Mouse (Mus musculus) heart, embryonic 12.5 days (tissue): ENCODE measurements around the gene Pheta2. TPM values are rescaled to one million over a fixed set of nuclear protein-coding genes. Genes with fewer than 3 reads are reported as not detected.
A peak's percentile ranks its signal among the peaks of the same experiment; 100 is the strongest.

Experiments
- ATAC-seq: fragments of 200-750 bp; cut with Nextera tagmentation; 2 replicates; pipeline ENCODE4 v1.8.0; 2017; ENCODE audit warnings: moderate TSS enrichment, moderate library complexity; ENCODE audit not compliant: insufficient number of reproducible peaks, low FRiP score
- H3K27ac ChIP-seq: fragments of 300-500 bp; sonication (generic); 2 replicates; pipeline ENCODE4 v1.5.1; 2016; ENCODE audit warnings: mild to moderate bottlenecking, moderate library complexity; ENCODE audit not compliant: poor library complexity, severe bottlenecking
- H3K27me3 ChIP-seq: fragments of 300-500 bp; sonication (generic); replicated peaks from 2 replicates; pipeline ENCODE4 v1.6.1; 2016; ENCODE audit warnings: mild to moderate bottlenecking, moderate library complexity
- H3K36me3 ChIP-seq: fragments of 300-500 bp; sonication (generic); 2 replicates; pipeline ENCODE4 v1.6.1; 2016; ENCODE audit warnings: mild to moderate bottlenecking, moderate library complexity
- H3K4me1 ChIP-seq: fragments of 300-500 bp; sonication (generic); replicated peaks from 2 replicates; pipeline ENCODE4 v1.6.1; 2016; ENCODE audit warnings: mild to moderate bottlenecking
- H3K4me2 ChIP-seq: fragments of 300-500 bp; sonication (generic); 2 replicates; pipeline ENCODE4 v1.6.1; 2016; ENCODE audit warnings: mild to moderate bottlenecking, moderate library complexity
- H3K4me3 ChIP-seq: fragments of 300-500 bp; sonication (generic); 2 replicates; pipeline ENCODE4 v1.5.1; 2016; ENCODE audit warnings: mild to moderate bottlenecking
- H3K9ac ChIP-seq: fragments of 300-500 bp; sonication (generic); 2 replicates; pipeline ENCODE4 v1.6.1; 2016; ENCODE audit warnings: mild to moderate bottlenecking, moderate library complexity
- H3K9me3 ChIP-seq: fragments of 300-500 bp; sonication (generic); replicated peaks from 2 replicates; pipeline ENCODE4 v1.6.1; 2016; ENCODE audit warnings: mild to moderate bottlenecking, moderate library complexity
- WGBS: fragments of 180-500 bp; shearing (Covaris S2); methylation state at CpG from one replicate; pipeline ENCODE4 v1.1.7; 2016; 5-methylcytosine and 5-hydroxymethylcytosine counted together
- polyA plus RNA-seq: library from polyadenylated mRNA; unstranded; fragments of >200 nt; fragmentation: Nextera tagmentation; extraction: Ambion mirVana; gene quantifications from 2 replicates; pipeline ENCODE4 v1.2.1, GENCODE M21; 2016

Pheta2 gene
- polyA plus RNA-seq, 1 experiment from 2014 or later, result 9.8 TPM

- Histone ChIP-seq H3K27ac (no peak overlapping the region), H3K9me3 (no peaks in the 10 kb centered on the region; the same call in 1 of the 2 replicates), H3K4me3 (no peak overlapping the region), H3K4me2 (no peak overlapping the region), H3K4me1 (no peaks in the 10 kb centered on the region), H3K36me3 (peaks cover 22% of the 10 kb centered on the region), H3K9ac (no peak overlapping the region), H3K27me3 (0 out of 2 replicates have a peak, but pooled peaks cover 11% of the 10 kb centered on the region)
- ATAC-seq, result no peak
- 62% methylated on average over 2 of the region's 2 CpGs for WGBS
These were observed 13.4 kb upstream of the Pheta2 start for GRCm38 (mm10) chr15:82325382-82325781.

- Histone ChIP-seq H3K4me1 (peaks cover 17% of the 10 kb centered on the region), H3K36me3 (peaks cover 53% of the 10 kb centered on the region), H3K4me3 (no peak overlapping the region), H3K9ac (no peak overlapping the region), H3K27me3 (no peaks in the 10 kb centered on the region), H3K4me2 (no peak overlapping the region), H3K27ac (no peak overlapping the region), H3K9me3 (no peaks in the 10 kb centered on the region)
- 93% methylated on average over 4 of the region's 4 CpGs for WGBS
- ATAC-seq, result no peak
These were observed 3.5 kb upstream of the Pheta2 start for GRCm38 (mm10) chr15:82335194-82335593.

- no peaks in the 10 kb centered on the region for H3K9me3 ChIP-seq
- ATAC-seq, result no peak
- peaks cover 40% of the 10 kb centered on the region for H3K36me3 ChIP-seq
- H3K4me2 ChIP-seq, result no peak overlapping the region
- no peak overlapping the region for H3K4me3 ChIP-seq
- H3K27ac ChIP-seq, result no peak overlapping the region
- H3K4me1 ChIP-seq, result peaks cover 32% of the 10 kb centered on the region
- H3K27me3 ChIP-seq, result no peaks in the 10 kb centered on the region
- no peak overlapping the region for H3K9ac ChIP-seq
- 88% methylated on average over 12 of the region's 12 CpGs for whole genome bisulfite sequencing
These were observed 2.1 kb upstream of the Pheta2 start for GRCm38 (mm10) chr15:82336629-82337028.

GRCm38 (mm10) chr15:82337875-82338274, 867 bp upstream of the Pheta2 start:
- H3K27me3 ChIP-seq, result no peaks in the 10 kb centered on the region
- peak overlapping the region; percentile 67 for H3K4me3 ChIP-seq
- H3K36me3 ChIP-seq, result peaks cover 30% of the 10 kb centered on the region
- H3K4me2 ChIP-seq, result peak overlapping the region; percentile 73
- H3K9me3 ChIP-seq, result no peaks in the 10 kb centered on the region
- H3K9ac ChIP-seq, result peak overlapping the region; percentile 73
- H3K27ac ChIP-seq, result peak overlapping the region; percentile 71; the same call in 1 of the 2 replicates
- 22% methylated on average over 4 of the region's 4 CpGs for WGBS
- no peak for ATAC-seq
- H3K4me1 ChIP-seq, result peaks cover 41% of the 10 kb centered on the region

- Histone ChIP-seq H3K9ac (peak overlapping the region; percentile 73; the same call in 1 of the 2 replicates), H3K4me1 (peaks cover 41% of the 10 kb centered on the region), H3K4me2 (peak overlapping the region; percentile 73), H3K9me3 (no peaks in the 10 kb centered on the region), H3K27ac (peak overlapping the region; percentile 71), H3K27me3 (no peaks in the 10 kb centered on the region), H3K4me3 (peak overlapping the region; percentile 67), H3K36me3 (peaks cover 31% of the 10 kb centered on the region)
- 55% methylated on average over 10 of the region's 10 CpGs for WGBS
- ATAC-seq, result no peak
These were observed 408 bp downstream of the Pheta2 start for GRCm38 (mm10) chr15:82339150-82339549.

GRCm38 (mm10) chr15:82339634-82340254, 1.0 kb downstream of the Pheta2 start:
- peak overlapping the region; percentile 71; the same call in 1 of the 2 replicates for H3K27ac ChIP-seq
- H3K9me3 ChIP-seq, result no peaks in the 10 kb centered on the region

GRCm38 (mm10) chr15:82340414-82341035, 1.8 kb downstream of the Pheta2 start:
- no peak for ATAC-seq
- 34% methylated on average over 21 of the region's 21 CpGs for WGBS

More at GRCm38 (mm10) chr15:82339634-82340254, 1.0 kb downstream of the Pheta2 start:
- Histone ChIP-seq H3K9ac (no peak overlapping the region), H3K4me1 (peaks cover 41% of the 10 kb centered on the region), H3K4me3 (no peak overlapping the region), H3K4me2 (peak overlapping the region; percentile 73; the same call in 1 of the 2 replicates), H3K36me3 (peaks cover 25% of the 10 kb centered on the region), H3K27me3 (no peaks in the 10 kb centered on the region)
- no peak for ATAC-seq
- 73% methylated on average over 8 of the region's 8 CpGs for WGBS

GRCm38 (mm10) chr15:82341036-82341501, 2.3 kb downstream of the Pheta2 start:
- Histone ChIP-seq H3K9ac (peak overlapping the region; percentile 82), H3K4me1 (peaks cover 41% of the 10 kb centered on the region), H3K4me3 (peak overlapping the region; percentile 57), H3K9me3 (no peaks in the 10 kb centered on the region), H3K36me3 (peaks cover 12% of the 10 kb centered on the region), H3K27me3 (no peaks in the 10 kb centered on the region), H3K4me2 (peak overlapping the region; percentile 84), H3K27ac (peak overlapping the region; percentile 71)
- WGBS, result 2% methylated on average over 40 of the region's 40 CpGs
- ATAC-seq, result peak; percentile 46

More at GRCm38 (mm10) chr15:82340414-82341035, 1.8 kb downstream of the Pheta2 start:
- peak overlapping the region; percentile 57 for H3K4me3 ChIP-seq
- no peaks in the 10 kb centered on the region for H3K27me3 ChIP-seq
- H3K36me3 ChIP-seq, result peaks cover 17% of the 10 kb centered on the region
- peaks cover 41% of the 10 kb centered on the region for H3K4me1 ChIP-seq
- peak overlapping the region; percentile 82 for H3K9ac ChIP-seq
- H3K9me3 ChIP-seq, result no peaks in the 10 kb centered on the region
- H3K27ac ChIP-seq, result peak overlapping the region; percentile 71
- H3K4me2 ChIP-seq, result peak overlapping the region; percentile 84

- peaks cover 44% of the 10 kb centered on the region for H3K4me1 ChIP-seq
- H3K4me2 ChIP-seq, result peak overlapping the region; percentile 84
- H3K36me3 ChIP-seq, result 0 out of 2 replicates have a peak, but pooled peaks cover 5% of the 10 kb centered on the region
- H3K27me3 ChIP-seq, result no peaks in the 10 kb centered on the region
- H3K27ac ChIP-seq, result peak overlapping the region; percentile 71
- no peaks in the 10 kb centered on the region for H3K9me3 ChIP-seq
- peak; percentile 44 for ATAC-seq
- H3K4me3 ChIP-seq, result peak overlapping the region; percentile 57
- peak overlapping the region; percentile 82 for H3K9ac ChIP-seq
- WGBS, result 34% methylated on average over 15 of the region's 15 CpGs
These were observed 3.2 kb downstream of the Pheta2 start for GRCm38 (mm10) chr15:82341675-82342542.

- 64% methylated on average over 5 of the region's 5 CpGs for WGBS
- Histone ChIP-seq H3K36me3 (peaks cover 8% of the 10 kb centered on the region), H3K4me2 (peak overlapping the region; percentile 5; the same call in 1 of the 2 replicates), H3K9me3 (no peaks in the 10 kb centered on the region), H3K27ac (peak overlapping the region; percentile 71), H3K4me3 (no peak overlapping the region), H3K4me1 (peaks cover 46% of the 10 kb centered on the region), H3K27me3 (no peaks in the 10 kb centered on the region), H3K9ac (no peak overlapping the region)
- no peak for ATAC-seq
These were observed 3.8 kb downstream of the Pheta2 start for GRCm38 (mm10) chr15:82342543-82342935.
